Mouse (Mus musculus) E14TG2a.4 (cell line): ENCODE data around the gene Gnai3.

Source experiments
- CTCF ChIP-seq: conservative IDR thresholded peaks from 2 replicates; pipeline ENCODE4 v1.5.1; 2014; ENCODE audit warnings: low read length
- NANOG ChIP-seq: IDR thresholded peaks from 2 replicates; pipeline ENCODE4 v1.6.1; 2014; ENCODE audit warnings: borderline replicate concordance, low read length, mixed read lengths

GRCm38 (mm10) chr3:108126327-108126726 lies 19.6 kb downstream of the Gnai3 start:
- TF ChIP-seq NANOG (no peak), CTCF (no peak)
